Mouse (Mus musculus) gastrocnemius, postnatal 10 days (tissue): ENCODE results near the gene Kcnmb2. TPM values are rescaled to one million over a fixed set of nuclear protein-coding genes. Genes with fewer than 3 reads are reported as not detected.

ENCODE experiments used
- DNase-seq: peaks from one replicate; pipeline ENCODE4 v3.0.0; 2021; ENCODE audit warnings: mixed read lengths
- total RNA-seq, 2 experiments: library from RNA; stranded (reverse); gene quantifications; 2 replicates each; pipeline ENCODE4 v1.2.3; 2021

Gene Kcnmb2
- total RNA-seq, 2 experiments from 2014 or later, result 0.31 to 0.86 TPM

DNA sequence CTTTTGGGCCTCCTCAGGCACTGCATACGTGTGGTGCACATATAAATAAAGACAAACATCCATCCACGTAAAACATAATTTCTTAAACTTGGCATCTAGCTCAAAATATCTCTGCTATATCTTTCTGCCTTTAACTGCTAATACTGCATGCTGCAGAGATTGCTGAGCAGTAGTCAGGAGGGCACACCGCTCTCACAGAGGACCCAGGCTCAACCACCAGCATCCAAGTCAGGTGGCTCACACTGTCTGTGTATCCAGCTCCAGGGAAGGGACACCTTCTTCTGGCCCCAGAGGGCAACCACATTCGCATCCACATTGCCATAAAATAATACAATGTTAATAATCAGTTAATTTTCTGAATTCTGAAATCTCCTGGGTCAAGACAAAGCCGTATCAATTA is 241.9 kb downstream of the Kcnmb2 start:
- DNase-seq, result no peak

DNA sequence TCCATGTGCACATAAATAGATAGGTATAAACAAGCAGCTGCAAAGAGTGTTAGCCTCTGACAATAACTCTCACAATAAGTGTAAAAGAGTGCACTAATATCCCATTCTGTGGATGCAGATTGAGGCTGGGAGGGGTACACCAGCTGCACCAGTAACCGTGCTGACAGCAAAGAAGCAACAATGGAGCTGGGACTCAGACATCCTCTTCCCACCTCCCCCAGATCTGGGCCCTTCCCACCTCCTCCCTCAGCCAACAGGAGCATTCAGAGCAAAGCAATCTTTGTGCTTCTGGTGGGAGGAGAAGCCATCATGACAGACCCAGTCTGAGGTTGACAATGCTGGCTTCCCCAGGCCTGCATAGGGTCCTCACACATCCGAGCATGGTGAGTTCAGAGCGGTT is 242.3 kb downstream of the Kcnmb2 start:
- DNase-seq, result no peak

DNA sequence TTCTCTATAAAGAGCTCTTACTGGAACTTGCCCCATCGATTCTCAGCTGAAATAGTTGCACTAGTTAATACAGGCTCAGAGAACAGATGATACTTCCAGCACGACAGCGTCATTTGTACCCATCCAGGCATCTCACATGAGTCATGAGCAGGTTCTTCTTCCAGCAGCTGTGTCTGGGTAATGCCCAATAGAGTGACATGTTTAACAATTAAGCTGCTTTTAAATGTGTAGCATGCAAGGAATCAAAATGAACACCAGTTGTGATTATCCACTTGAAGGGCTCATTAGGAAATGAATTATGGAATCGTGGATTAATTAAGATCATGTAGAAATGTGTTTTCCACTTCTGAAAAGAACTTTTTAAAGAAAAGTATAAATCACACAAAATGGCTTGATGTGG is 245.4 kb downstream of the Kcnmb2 start:
- DNase-seq, result no peak

DNA sequence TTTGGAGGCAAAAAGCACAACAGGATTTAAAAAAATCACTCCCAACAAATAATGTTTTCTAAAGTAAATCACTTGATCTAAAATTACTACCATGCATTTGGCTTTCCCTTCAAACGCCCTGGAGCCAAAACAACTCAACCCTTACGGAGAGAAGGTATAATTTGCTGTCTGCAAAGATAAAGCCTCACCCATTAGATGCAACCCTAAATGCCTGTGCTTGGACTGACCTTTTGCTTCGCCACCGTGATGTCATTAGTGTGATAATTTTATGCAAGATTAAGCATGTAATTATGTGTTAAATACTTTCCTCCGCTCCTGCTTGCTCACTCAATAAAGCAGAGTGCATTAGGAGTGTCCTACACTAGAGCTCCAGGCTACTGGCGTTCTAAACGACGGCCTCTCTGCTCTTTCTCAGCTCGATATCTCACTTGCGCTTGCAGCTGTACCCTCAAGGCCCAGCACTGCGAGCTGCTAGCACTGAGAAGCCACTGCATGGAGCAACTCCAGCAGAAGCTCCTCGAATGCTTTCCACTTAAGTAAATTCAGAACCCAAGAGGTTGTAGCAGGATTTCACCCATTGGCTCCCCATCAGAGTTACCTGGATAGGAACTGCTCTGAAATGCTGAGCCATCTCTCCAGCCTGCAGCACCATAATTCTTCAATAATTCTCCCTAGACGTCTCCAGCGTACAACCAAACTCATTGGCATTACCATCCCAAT is 247.7 kb downstream of the Kcnmb2 start:
- DNase-seq, result no peak

DNA sequence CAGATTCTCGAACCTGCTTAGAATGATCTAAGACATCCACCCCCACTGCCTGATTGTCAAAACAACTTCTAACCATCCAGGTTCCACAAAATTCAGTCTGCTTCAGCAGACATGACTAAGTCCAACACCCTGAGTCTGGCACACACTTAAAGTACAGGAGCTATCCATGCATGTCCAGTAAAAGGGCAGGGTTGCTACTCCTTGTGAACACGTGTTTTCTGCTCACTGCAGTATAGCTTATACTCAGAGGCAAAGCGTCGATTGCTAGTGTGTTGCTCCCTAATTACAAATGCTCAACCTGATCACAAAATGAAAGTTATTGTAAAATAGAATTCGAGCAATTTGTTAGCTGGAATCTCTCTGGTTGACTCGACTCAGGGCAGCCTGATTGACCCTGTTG is 278.2 kb downstream of the Kcnmb2 start:
- no peak for DNase-seq

DNA sequence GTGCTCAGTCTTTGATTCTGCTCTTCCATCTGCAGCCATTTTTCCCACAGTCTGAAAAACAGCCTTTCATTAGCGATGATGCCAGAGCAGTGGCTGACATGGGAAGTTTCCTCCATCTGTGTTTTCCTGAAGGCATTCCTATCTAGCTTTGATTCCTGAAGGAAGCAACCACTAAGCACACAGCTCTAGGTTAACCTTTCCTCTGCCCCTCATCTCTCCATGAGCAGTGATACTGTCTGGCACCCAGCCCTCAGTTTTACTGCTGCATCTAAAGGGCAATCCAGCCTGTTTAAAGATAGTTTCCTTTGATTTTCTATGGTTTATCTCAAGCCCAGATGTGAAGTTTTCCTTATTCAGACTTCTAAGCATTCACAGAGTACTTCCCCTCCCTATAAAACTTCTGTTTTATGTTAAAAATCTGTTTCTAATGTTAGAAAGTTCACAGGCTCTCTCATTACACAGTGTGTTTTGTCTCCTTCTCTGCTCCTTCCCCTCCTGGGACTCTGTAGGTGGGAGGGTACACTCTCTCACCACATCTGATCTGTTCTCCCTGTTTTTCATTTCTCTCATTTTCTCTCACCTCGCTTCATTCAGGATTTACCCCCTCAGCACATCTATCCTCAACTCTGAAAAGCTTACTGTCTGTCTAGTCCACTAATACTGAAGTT is 283.7 kb downstream of the Kcnmb2 start:
- no peak for DNase-seq

DNA sequence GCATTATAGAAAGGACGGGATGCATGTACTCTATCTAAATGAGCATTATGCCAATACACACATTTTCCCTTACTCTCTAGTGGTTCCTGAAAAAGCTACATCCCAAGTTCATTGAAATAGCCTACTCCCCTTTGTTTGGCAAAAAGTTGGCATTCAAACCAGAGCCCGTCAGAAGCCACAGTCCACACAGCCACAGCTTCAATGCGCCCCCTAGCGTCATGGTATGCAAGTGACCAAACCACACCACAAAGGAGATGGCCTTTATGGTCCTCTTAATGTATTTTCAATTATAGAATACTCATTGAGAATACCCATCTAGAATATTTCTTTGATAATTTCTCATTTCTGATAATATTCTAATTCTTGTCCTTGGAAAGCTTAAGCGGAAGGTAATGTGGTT is 286.2 kb downstream of the Kcnmb2 start:
- DNase-seq, result peak; percentile 52

DNA sequence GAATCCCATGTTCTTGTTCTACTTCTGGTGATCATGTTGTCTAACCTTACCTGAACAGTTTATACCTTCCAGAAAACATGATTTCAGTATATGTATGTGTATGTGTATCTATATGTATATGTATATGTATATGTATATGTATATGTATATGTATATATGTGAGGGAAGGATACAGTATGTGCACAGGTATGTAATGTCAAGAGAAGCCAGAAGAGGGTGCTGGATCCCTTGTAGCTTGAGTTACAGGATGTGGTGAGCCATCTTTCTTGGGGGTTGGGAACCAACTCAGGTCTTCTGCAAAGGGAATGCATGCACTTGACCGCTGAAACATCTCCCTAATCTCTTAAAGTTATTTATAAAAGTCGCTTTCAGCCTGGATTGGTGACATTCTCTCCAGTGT is 286.6 kb downstream of the Kcnmb2 start:
- no peak for DNase-seq

DNA sequence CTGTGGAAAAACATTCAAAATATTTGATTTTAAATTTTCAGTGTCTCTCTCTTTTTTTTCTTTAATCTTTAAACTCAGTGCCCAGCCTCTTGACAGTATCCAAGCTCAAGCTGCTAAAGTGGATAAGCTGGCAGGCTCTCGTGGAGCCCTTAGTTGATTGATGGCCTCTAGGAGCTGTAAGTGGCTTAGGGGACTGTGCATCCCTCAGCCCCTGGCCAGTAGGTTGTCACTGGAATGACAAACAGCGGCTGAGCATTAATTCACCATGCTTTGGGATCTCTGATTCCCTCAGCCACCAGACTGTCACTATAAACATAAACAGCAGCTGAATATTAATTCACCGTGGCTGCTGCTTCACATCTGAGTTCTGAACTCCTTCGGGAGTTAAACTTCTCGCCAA is 287.6 kb downstream of the Kcnmb2 start:
- no peak for DNase-seq

DNA sequence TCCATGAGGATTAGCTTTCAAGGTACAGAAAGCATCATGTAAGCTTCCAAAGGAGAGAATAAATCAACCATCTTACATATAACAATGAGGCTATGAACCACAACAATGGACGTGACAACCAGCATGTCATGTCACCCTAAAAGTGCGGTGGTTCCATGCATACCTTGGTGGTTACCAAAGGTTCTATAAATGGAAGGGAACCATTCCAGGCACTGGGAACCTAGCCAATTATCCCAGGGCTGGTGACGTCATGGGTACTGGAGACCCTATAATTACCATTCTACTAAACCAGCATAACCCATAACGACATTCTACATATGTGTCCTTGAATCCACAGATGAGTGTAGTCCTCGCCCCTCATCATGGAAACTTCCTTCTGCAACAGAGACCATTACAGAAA is 291.7 kb downstream of the Kcnmb2 start:
- DNase-seq, result no peak

DNA sequence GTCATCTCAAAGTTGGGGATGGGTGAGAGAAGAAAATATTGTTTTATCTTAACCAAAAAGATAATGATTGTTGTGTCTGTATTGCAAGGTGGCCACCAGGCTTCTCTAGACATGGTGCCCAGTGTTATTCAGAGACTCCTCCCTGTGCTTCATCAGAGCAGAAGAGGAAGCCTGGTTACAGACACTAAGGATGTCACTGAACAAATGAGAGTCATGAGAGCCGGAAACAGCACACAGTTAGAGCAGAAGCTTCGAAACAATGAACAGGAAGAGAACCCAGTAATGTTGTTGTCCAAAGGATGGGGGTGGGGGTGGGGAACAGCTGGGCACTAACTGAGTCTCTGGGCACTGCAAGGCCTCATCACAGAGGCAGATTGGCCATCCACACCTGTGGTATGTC is 324.4 kb downstream of the Kcnmb2 start:
- no peak for DNase-seq

DNA sequence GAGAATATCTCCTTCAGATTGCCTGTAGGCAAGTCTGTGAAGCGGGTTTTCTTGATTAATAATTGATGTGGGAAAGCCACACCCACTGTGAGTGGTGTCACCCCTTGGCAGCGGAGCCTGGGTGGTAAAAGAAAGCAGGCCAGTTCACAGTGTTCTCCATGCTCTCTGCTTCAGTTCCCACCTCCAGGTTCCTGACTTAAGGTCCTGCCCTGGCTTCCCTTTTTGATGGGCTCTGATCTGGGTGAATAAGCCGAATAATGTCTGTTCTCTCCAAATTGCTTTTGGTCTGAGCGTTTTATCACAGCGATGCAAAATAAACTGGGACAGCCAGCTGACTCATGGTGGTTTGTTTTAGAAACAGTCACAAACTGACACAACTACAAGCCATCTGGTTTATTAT is 334.5 kb downstream of the Kcnmb2 start:
- no peak for DNase-seq
